Comparison of ENCODE assay signal across 9 mouse cellular contexts in genomic region chr1:177447541-177448111, GRCm38 (mm10). TPM values are rescaled to one million over a fixed set of nuclear protein-coding genes. Genes with fewer than 3 reads are reported as not detected.
DNase-seq lines count a peak whose midpoint lies in the region; ATAC-seq and TF ChIP-seq lines count a peak whose summit lies in the region.
"Had no signal": no experiment of that assay in that cellular context is flagged by ENCODE, and none has a peak within 500 bp of the region (broad histone marks: within the 10 kb centered on the region; RNA-seq: fewer than 3 reads in every experiment).

No protein-coding gene starts in this region.

- H3K9ac ChIP-seq in hindbrain, embryonic 12.5 days, result peak overlapping the region; percentile 53
- no peak overlapping the region for H3K9ac ChIP-seq in liver, postnatal 0 days (replicated peaks)

- 20% methylated on average over 12 of the region's 12 CpGs for WGBS in hindbrain, embryonic 12.5 days
- 88% methylated on average over 12 of the region's 12 CpGs for WGBS in liver, postnatal 0 days (ENCODE audit: insufficient replicate concordance)

- intact Hi-C loops in gastrocnemius, adult 2 months (cut with DNase I), result loop anchor here (10.0 kb wide), 3 partner anchors 347 to 1753 kb away; partner anchors contain the start of genes Adss, Catspere2, Chml and Opn3
- intact Hi-C loops in heart, postnatal 25 days (cut with DNase I), result no loop called here

- TF ChIP-seq EP300 in liver, postnatal 0 days (IDR thresholded peaks at IDR 0.05; ENCODE audit: low read depth), result no peak

- peaks cover 79% of the 10 kb centered on the region for H3K79me2 ChIP-seq in myocyte (ENCODE audit: control insufficient read depth, insufficient read depth)

- no peak for TF ChIP-seq CTCF in gastrocnemius, adult 2 months (IDR thresholded peaks at IDR 0.05)
- no peak for TF ChIP-seq CTCF in liver, postnatal 0 days (IDR thresholded peaks at IDR 0.05; ENCODE audit: low read depth)

- H3K27ac ChIP-seq in gastrocnemius, adult 2 months, result 0 out of 2 replicates have a peak overlapping the region, but pooled peaks have one; percentile 48
- H3K27ac ChIP-seq in hindbrain, embryonic 12.5 days, result peak overlapping the region; percentile 79
- H3K27ac ChIP-seq in liver, postnatal 0 days (ENCODE audit: low read depth), result no peak overlapping the region

- no peak for TF ChIP-seq POLR2A in myocyte (IDR thresholded peaks at IDR 0.05; ENCODE audit: insufficient read length, low read depth)

- H3K4me3 ChIP-seq in gastrocnemius, adult 2 months, result peak overlapping the region; percentile 9; the same call in 1 of the 2 replicates
- peak overlapping the region; percentile 33 for H3K4me3 ChIP-seq in hindbrain, embryonic 12.5 days
- peak overlapping the region; percentile 85 for H3K4me3 ChIP-seq in myocyte
- no peak overlapping the region for H3K4me3 ChIP-seq in liver, postnatal 0 days (ENCODE audit: low read depth, low read length)

- H3K4me1 ChIP-seq in hindbrain, embryonic 12.5 days, result peaks cover 51% of the 10 kb centered on the region
- peaks cover 20% of the 10 kb centered on the region for H3K4me1 ChIP-seq in liver, postnatal 0 days (ENCODE audit: insufficient read depth)

- DNase-seq in gastrocnemius, adult 2 months, result no peak
- DNase-seq in gastrocnemius, postnatal 4 days (ENCODE audit: low spot score in 2 of 2), result no peak
- DNase-seq in embryo, embryonic 11 days, result peak; percentile 76
- no peak for DNase-seq in liver, postnatal 0 days
- DNase-seq in thymus, postnatal 36 days, result no peak
- DNase-seq in heart, postnatal 25 days (ENCODE audit: low spot score), result no peak
- DNase-seq: heart, postnatal 36 days had no signal

- H3K4me2 ChIP-seq in hindbrain, embryonic 12.5 days (replicated peaks), result peak overlapping the region; percentile 74
- H3K4me2 ChIP-seq in myocyte (ENCODE audit: low read depth), result peak overlapping the region; percentile 64
- H3K4me2 ChIP-seq in liver, postnatal 0 days (ENCODE audit: low read depth, low read length), result no peak overlapping the region

- H3K27me3 ChIP-seq in hindbrain, embryonic 12.5 days, result no peaks in the 10 kb centered on the region
- H3K27me3 ChIP-seq in myocyte (ENCODE audit: control insufficient read depth, insufficient read depth, insufficient read length), result no peaks in the 10 kb centered on the region
- H3K27me3 ChIP-seq in liver, postnatal 0 days (ENCODE audit: insufficient read depth, low read length), result no peaks in the 10 kb centered on the region

- ATAC-seq in hindbrain, embryonic 12.5 days (ENCODE audit: low FRiP score), result peak; percentile 21
- no peak for ATAC-seq in liver, postnatal 0 days

- peaks cover 12% of the 10 kb centered on the region for H3K36me3 ChIP-seq in hindbrain, embryonic 12.5 days
- H3K36me3 ChIP-seq in myocyte (ENCODE audit: control insufficient read depth, insufficient read depth), result peaks cover 31% of the 10 kb centered on the region
- H3K36me3 ChIP-seq in liver, postnatal 0 days (replicated peaks; ENCODE audit: insufficient read depth, low read length), result peaks cover 15% of the 10 kb centered on the region

- H3K9me3 ChIP-seq in hindbrain, embryonic 12.5 days (replicated peaks), result no peaks in the 10 kb centered on the region
- H3K9me3 ChIP-seq in liver, postnatal 0 days (ENCODE audit: low read length), result no peaks in the 10 kb centered on the region

- no peak overlapping the region for H3ac ChIP-seq in myocyte (ENCODE audit: control insufficient read depth, insufficient read length)

TF ChIP-seq in myocyte, 11 proteins besides CTCF, POLR2A, EP300 and RAD21:
- TF ChIP-seq MAX (IDR thresholded peaks at IDR 0.05; ENCODE audit: low read depth) (no peak), MYOG (IDR thresholded peaks at IDR 0.05; ENCODE audit: control insufficient read depth in 1 of 3, insufficient read depth in 1 of 3, insufficient read length in 2 of 3, low read depth in 2 of 3) (peak in 1 of 3 experiments; percentile 44), MYOD1 (IDR thresholded peaks at IDR 0.05; ENCODE audit: control insufficient read depth in 1 of 3, insufficient read length in 2 of 3, low read depth in 2 of 3) (peak in 2 of 3 experiments; percentile 49 to 60)

RNA-seq across cellular contexts. Expression of gene Zbtb18, which starts 5.5 kb away (rescaled TPM):
- 100 to 1,000 TPM in 1 of 2 experiments, 10 to 100 TPM in 1; 97.8 to 110 TPM for total RNA-seq in gastrocnemius, adult 2 months (2021)
- 100 to 1,000 TPM in 1 of 2 experiments, 10 to 100 TPM in 1; 97.8 to 101 TPM for total RNA-seq in gastrocnemius, postnatal 4 days (2021)
- polyA plus RNA-seq in hindbrain, embryonic 12.5 days (2016; fragmentation: Nextera tagmentation; extraction: Ambion mirVana), result 10.0 and 10.8 TPM in 2 replicates
- polyA plus RNA-seq in myocyte (2012; fragmentation: generic; extraction: Trizol), result 54.3 TPM
- 1.5 TPM in 2 replicates for polyA plus RNA-seq in liver, postnatal 0 days (2015; fragmentation: Nextera tagmentation; extraction: Ambion mirVana)
- total RNA-seq in heart, postnatal 25 days (2021), result 10 to 100 TPM; 38.5 to 40.3 TPM
